Mouse (Mus musculus) intestine, embryonic 16.5 days (tissue): ENCODE measurements around the gene Cish. TPM values are rescaled to one million over a fixed set of nuclear protein-coding genes. Genes with fewer than 3 reads are reported as not detected.

Experiments
- ATAC-seq: fragments of 200-750 bp; cut with Nextera tagmentation; 2 replicates; pipeline ENCODE4 v1.8.0; 2017; ENCODE audit warnings: moderate TSS enrichment, moderate library complexity
- H3K27ac ChIP-seq: fragments of 300-500 bp; sonication (generic); 2 replicates; pipeline ENCODE4 v1.5.1; 2014; ENCODE audit warnings: mild to moderate bottlenecking, low read length
- H3K27me3 ChIP-seq: fragments of 300-500 bp; sonication (generic); replicated peaks from 2 replicates; pipeline ENCODE4 v1.6.1; 2014; ENCODE audit warnings: low read length, control low read depth, mixed read lengths; ENCODE audit not compliant: control insufficient read depth, insufficient read depth
- H3K36me3 ChIP-seq: fragments of 300-500 bp; sonication (generic); 2 replicates; pipeline ENCODE4 v1.6.1; 2014; ENCODE audit warnings: low read length, control low read depth; ENCODE audit not compliant: control insufficient read depth, insufficient read depth
- H3K4me1 ChIP-seq: fragments of 300-500 bp; sonication (generic); 2 replicates; pipeline ENCODE4 v1.6.1; 2014; ENCODE audit warnings: low read length, control low read depth, mixed read lengths; ENCODE audit not compliant: control insufficient read depth, insufficient read depth
- H3K4me2 ChIP-seq: fragments of 300-500 bp; sonication (generic); 2 replicates; pipeline ENCODE4 v1.6.1; 2014; ENCODE audit warnings: low read depth, low read length, control low read depth
- H3K4me3 ChIP-seq: fragments of 300-500 bp; sonication (generic); 2 replicates; pipeline ENCODE4 v1.5.1; 2014; ENCODE audit warnings: mild to moderate bottlenecking, low read length
- H3K9ac ChIP-seq: fragments of 300-500 bp; sonication (generic); 2 replicates; pipeline ENCODE4 v1.6.1; 2014; ENCODE audit warnings: low read depth, low read length
- H3K9me3 ChIP-seq: fragments of 300-500 bp; sonication (generic); 2 replicates; pipeline ENCODE4 v1.6.1; 2016; ENCODE audit warnings: low read length, control low read depth; ENCODE audit not compliant: control insufficient read depth
- WGBS: fragments of 180-500 bp; shearing (Covaris S2); extraction: QIAGEN DNeasy Blood & Tissue Kit; methylation state at CpG from one replicate; pipeline ENCODE4 v1.1.7; 2014; 5-methylcytosine and 5-hydroxymethylcytosine counted together
- polyA plus RNA-seq: library from polyadenylated mRNA; unstranded; fragments of >200 nt; fragmentation: Nextera tagmentation; extraction: Ambion mirVana; gene quantifications from 2 replicates; pipeline ENCODE4 v1.2.1, GENCODE M21; 2015

Cish gene
- polyA plus RNA-seq, 1 experiment from 2014 or later: 19.9 TPM

GRCm38 (mm10) chr9:107307099-107307872, 11.5 kb downstream of the Cish start:
- peak; percentile 34; the same call in 1 of the 2 replicates for ATAC-seq
- H3K4me3 ChIP-seq: no peak overlapping the region
- no peaks in the 10 kb centered on the region for H3K27me3 ChIP-seq
- H3K9me3 ChIP-seq: no peaks in the 10 kb centered on the region
- peak overlapping the region; percentile 30; the same call in 1 of the 2 replicates for H3K9ac ChIP-seq
- peak overlapping the region; percentile 24; the same call in 1 of the 2 replicates for H3K4me2 ChIP-seq
- H3K4me1 ChIP-seq: peaks cover 20% of the 10 kb centered on the region
- H3K27ac ChIP-seq: peak overlapping the region; percentile 77
- 60% methylated on average over 11 of the region's 11 CpGs for WGBS
- H3K36me3 ChIP-seq: no peaks in the 10 kb centered on the region

GRCm38 (mm10) chr9:107307886-107308285, 12.1 kb downstream of the Cish start:
- peak overlapping the region; percentile 24; the same call in 1 of the 2 replicates for H3K4me2 ChIP-seq
- H3K4me1 ChIP-seq: peaks cover 24% of the 10 kb centered on the region
- no peaks in the 10 kb centered on the region for H3K36me3 ChIP-seq
- no peak overlapping the region for H3K4me3 ChIP-seq
- 38% methylated on average over 12 of the region's 12 CpGs for WGBS
- H3K27me3 ChIP-seq: no peaks in the 10 kb centered on the region
- peak overlapping the region; percentile 27; the same call in 1 of the 2 replicates for H3K9ac ChIP-seq
- H3K9me3 ChIP-seq: no peaks in the 10 kb centered on the region
- H3K27ac ChIP-seq: peak overlapping the region; percentile 77
- ATAC-seq: peak; percentile 82

- Histone ChIP-seq H3K27me3 (no peaks in the 10 kb centered on the region), H3K4me3 (no peak overlapping the region), H3K9ac (no peak overlapping the region), H3K9me3 (no peaks in the 10 kb centered on the region), H3K27ac (peak overlapping the region; percentile 13), H3K4me1 (peaks cover 22% of the 10 kb centered on the region), H3K4me2 (no peak overlapping the region), H3K36me3 (no peaks in the 10 kb centered on the region)
- WGBS: 80% methylated on average over 9 of the region's 9 CpGs
- ATAC-seq: no peak
These were observed 12.6 kb downstream of the Cish start for GRCm38 (mm10) chr9:107308346-107309000.

- Histone ChIP-seq H3K4me3 (no peak overlapping the region), H3K9me3 (no peaks in the 10 kb centered on the region), H3K4me1 (peaks cover 22% of the 10 kb centered on the region), H3K9ac (no peak overlapping the region), H3K36me3 (no peaks in the 10 kb centered on the region), H3K27me3 (no peaks in the 10 kb centered on the region), H3K4me2 (no peak overlapping the region), H3K27ac (no peak overlapping the region)
- 66% methylated on average over 9 of the region's 9 CpGs for WGBS
- no peak for ATAC-seq
These were observed 13.3 kb downstream of the Cish start for GRCm38 (mm10) chr9:107309171-107309570.

- no peak for ATAC-seq
- H3K27ac ChIP-seq: no peak overlapping the region
- no peak overlapping the region for H3K9ac ChIP-seq
- H3K9me3 ChIP-seq: no peaks in the 10 kb centered on the region
- no peaks in the 10 kb centered on the region for H3K36me3 ChIP-seq
- no peaks in the 10 kb centered on the region for H3K27me3 ChIP-seq
- WGBS: 70% methylated on average over 5 of the region's 5 CpGs
- H3K4me2 ChIP-seq: no peak overlapping the region
- H3K4me1 ChIP-seq: peaks cover 22% of the 10 kb centered on the region
- H3K4me3 ChIP-seq: no peak overlapping the region
These were observed 13.8 kb downstream of the Cish start for GRCm38 (mm10) chr9:107309600-107309999.

- no peaks in the 10 kb centered on the region for H3K9me3 ChIP-seq
- peaks cover 12% of the 10 kb centered on the region; the same call in 1 of the 2 replicates for H3K4me1 ChIP-seq
- ATAC-seq: peak; percentile 63
- no peak overlapping the region for H3K4me2 ChIP-seq
- H3K27ac ChIP-seq: no peak overlapping the region
- 56% methylated on average over 10 of the region's 10 CpGs for WGBS
- H3K9ac ChIP-seq: peak overlapping the region; percentile 35; the same call in 1 of the 2 replicates
- H3K4me3 ChIP-seq: no peak overlapping the region
- H3K27me3 ChIP-seq: no peaks in the 10 kb centered on the region
- H3K36me3 ChIP-seq: no peaks in the 10 kb centered on the region
These were observed 17.2 kb downstream of the Cish start for GRCm38 (mm10) chr9:107312811-107313584.

GRCm38 (mm10) chr9:107313926-107314325, 18.1 kb downstream of the Cish start:
- Histone ChIP-seq H3K4me3 (no peak overlapping the region), H3K9ac (no peak overlapping the region), H3K9me3 (no peaks in the 10 kb centered on the region), H3K36me3 (no peaks in the 10 kb centered on the region), H3K27me3 (no peaks in the 10 kb centered on the region), H3K27ac (no peak overlapping the region), H3K4me1 (peaks cover 8% of the 10 kb centered on the region; the same call in 1 of the 2 replicates), H3K4me2 (no peak overlapping the region)
- no peak for ATAC-seq
- 77% methylated on average over 3 of the region's 3 CpGs for WGBS

GRCm38 (mm10) chr9:107315791-107316190, 20.0 kb downstream of the Cish start:
- H3K9me3 ChIP-seq: no peaks in the 10 kb centered on the region
- no peak overlapping the region for H3K4me3 ChIP-seq
- no peak for ATAC-seq
- no peak overlapping the region for H3K9ac ChIP-seq
- no peaks in the 10 kb centered on the region for H3K27me3 ChIP-seq
- 74% methylated on average over 2 of the region's 2 CpGs for WGBS
- no peaks in the 10 kb centered on the region for H3K36me3 ChIP-seq
- H3K4me1 ChIP-seq: peaks cover 8% of the 10 kb centered on the region; the same call in 1 of the 2 replicates
- no peak overlapping the region for H3K27ac ChIP-seq
- no peak overlapping the region for H3K4me2 ChIP-seq

GRCm38 (mm10) chr9:107322461-107323050, 26.7 kb downstream of the Cish start:
- Histone ChIP-seq H3K4me2 (no peak overlapping the region), H3K4me3 (no peak overlapping the region), H3K9me3 (no peaks in the 10 kb centered on the region), H3K4me1 (no peaks in the 10 kb centered on the region), H3K36me3 (no peaks in the 10 kb centered on the region), H3K9ac (no peak overlapping the region), H3K27ac (no peak overlapping the region), H3K27me3 (no peaks in the 10 kb centered on the region)
- ATAC-seq: peak; percentile 50
- 58% methylated on average over 8 of the region's 8 CpGs for WGBS
